Mouse (Mus musculus) E14TG2a.4 (cell line): ENCODE measurements around the gene Ncapd3.

Experiments used
- CTCF ChIP-seq: conservative IDR thresholded peaks from 2 replicates; pipeline ENCODE4 v1.5.1; 2014; ENCODE audit warnings: low read length
- NANOG ChIP-seq: IDR thresholded peaks from 2 replicates; pipeline ENCODE4 v1.6.1; 2014; ENCODE audit warnings: borderline replicate concordance, low read length, mixed read lengths

DNA sequence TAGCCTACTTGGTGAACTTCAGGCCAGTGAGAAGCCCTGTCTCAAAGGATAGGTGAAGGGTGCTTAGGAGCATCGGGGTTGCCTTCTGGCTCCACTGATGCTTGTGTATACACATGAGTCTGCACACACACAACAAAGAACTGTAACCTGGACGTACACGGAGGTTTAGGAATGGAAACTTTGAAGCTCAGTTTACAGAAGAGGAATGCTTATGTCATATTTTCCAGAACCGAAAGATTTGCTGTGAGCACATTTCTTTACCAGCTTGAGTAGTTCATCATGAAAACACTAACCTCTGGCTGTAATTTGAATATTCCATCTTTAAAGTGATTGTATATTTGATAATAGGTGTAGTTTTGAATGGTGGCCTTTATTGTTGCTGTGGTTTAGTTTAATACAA lies 40.9 kb downstream of the Ncapd3 start:
- TF ChIP-seq CTCF: no peak
- no peak for TF ChIP-seq NANOG
